Mouse (Mus musculus): ENCODE measurements around the gene Gm10647.
"Not testable (repeated sequence)": the region's sequence is repeated elsewhere in the genome, so short reads cannot be mapped to it uniquely, and the experiment has no call there.

Gene Gm10647

GRCm38 (mm10) chr9:66796739-66797138, at the start of gene Gm10647:
TSS of gene Gm10647 (plus strand) at chr9:66797039.
- in situ Hi-C loops (cut with MboI, MseI) = loop anchor here in 1 of 2 experiments (5.0 kb wide), 1 partner anchor 284 kb away; the partner anchor contains the start of gene Fbxl22

- in situ Hi-C loops (cut with MboI, MseI) = no loop called here
Measured at GRCm38 (mm10) chr9:66748390-66748789, 48.4 kb upstream of the Gm10647 start.

- in situ Hi-C loops (cut with MboI, MseI) = no loop called here
Measured at GRCm38 (mm10) chr9:66752849-66753248, 44.0 kb upstream of the Gm10647 start.

GRCm38 (mm10) chr9:66760991-66761390, 35.8 kb upstream of the Gm10647 start:
- in situ Hi-C loops (cut with MboI, MseI) = no loop called here

GRCm38 (mm10) chr9:66768721-66769120, 28.1 kb upstream of the Gm10647 start:
- in situ Hi-C loops (cut with MboI, MseI) = no loop called here

GRCm38 (mm10) chr9:66769275-66769674, 27.6 kb upstream of the Gm10647 start:
- in situ Hi-C loops (cut with MboI, MseI) = no loop called here

GRCm38 (mm10) chr9:66770701-66771100, 26.1 kb upstream of the Gm10647 start:
- in situ Hi-C loops (cut with MboI, MseI) = loop anchor here in 1 of 2 experiments (10.0 kb wide), 1 partner anchor 116 kb away; no protein-coding TSS in a partner anchor

GRCm38 (mm10) chr9:66784552-66784951, 12.3 kb upstream of the Gm10647 start:
- in situ Hi-C loops (cut with MboI, MseI) = loop anchor here (5.0 kb wide), 1 partner anchor 38 kb away; no protein-coding TSS in a partner anchor

GRCm38 (mm10) chr9:66787821-66788220, 9.0 kb upstream of the Gm10647 start:
- in situ Hi-C loops (cut with MboI, MseI) = no loop called here

GRCm38 (mm10) chr9:66794629-66795463, 2.0 kb upstream of the Gm10647 start:
- in situ Hi-C loops (cut with MboI, MseI) = loop anchor here in 1 of 2 experiments (5.0 kb wide), 1 partner anchor 283 kb away; the partner anchor contains the start of gene Fbxl22

- in situ Hi-C loops (cut with MboI, MseI) = loop anchor here in 1 of 2 experiments (5.0 kb wide), 1 partner anchor 283 kb away; the partner anchor contains the start of gene Fbxl22
Measured at GRCm38 (mm10) chr9:66795464-66796324, 1.1 kb upstream of the Gm10647 start, which contains the start of gene Aph1b. TSS of gene Aph1b (minus strand) at chr9:66795490.

- in situ Hi-C loops (cut with MboI, MseI) = no loop called here
Measured at GRCm38 (mm10) chr9:66801947-66802346, 5.1 kb downstream of the Gm10647 start.

GRCm38 (mm10) chr9:66805951-66806350, 9.1 kb downstream of the Gm10647 start:
- in situ Hi-C loops (cut with MboI, MseI) = not testable (repeated sequence)

GRCm38 (mm10) chr9:66813392-66813791, 16.6 kb downstream of the Gm10647 start:
- in situ Hi-C loops (cut with MboI, MseI) = no loop called here

- in situ Hi-C loops (cut with MboI, MseI) = loop anchor here (5.0 kb wide), 1 partner anchor 39 kb away; no protein-coding TSS in a partner anchor
Measured at GRCm38 (mm10) chr9:66820996-66821395, 24.2 kb downstream of the Gm10647 start.

- in situ Hi-C loops (cut with MboI, MseI) = loop anchor here (5.0 kb wide), 1 partner anchor 40 kb away; no protein-coding TSS in a partner anchor
Measured at GRCm38 (mm10) chr9:66822255-66822654, 25.4 kb downstream of the Gm10647 start.

- in situ Hi-C loops (cut with MboI, MseI) = no loop called here
Measured at GRCm38 (mm10) chr9:66825990-66826389, 29.2 kb downstream of the Gm10647 start.

GRCm38 (mm10) chr9:66832366-66832908, 35.6 kb downstream of the Gm10647 start:
- in situ Hi-C loops (cut with MboI, MseI) = no loop called here

- in situ Hi-C loops (cut with MboI, MseI) = no loop called here
Measured at GRCm38 (mm10) chr9:66833851-66834250, 37.0 kb downstream of the Gm10647 start.

GRCm38 (mm10) chr9:66834318-66835096, 37.7 kb downstream of the Gm10647 start, which contains the start of gene Aph1c:
TSS of gene Aph1c (minus strand) at chr9:66834726.
- in situ Hi-C loops (cut with MboI, MseI) = no loop called here
